Mouse (Mus musculus): ENCODE measurements around the gene Cyp2d40. TPM values are rescaled to one million over a fixed set of nuclear protein-coding genes. Genes with fewer than 3 reads are reported as not detected.
A peak's percentile ranks its signal among the peaks of the same experiment; 100 is the strongest.

The Cyp2d40 gene
- polyA plus RNA-seq (2015; fragmentation: Nextera tagmentation; extraction: Ambion mirVana), result not detected in 2 replicates

DNA sequence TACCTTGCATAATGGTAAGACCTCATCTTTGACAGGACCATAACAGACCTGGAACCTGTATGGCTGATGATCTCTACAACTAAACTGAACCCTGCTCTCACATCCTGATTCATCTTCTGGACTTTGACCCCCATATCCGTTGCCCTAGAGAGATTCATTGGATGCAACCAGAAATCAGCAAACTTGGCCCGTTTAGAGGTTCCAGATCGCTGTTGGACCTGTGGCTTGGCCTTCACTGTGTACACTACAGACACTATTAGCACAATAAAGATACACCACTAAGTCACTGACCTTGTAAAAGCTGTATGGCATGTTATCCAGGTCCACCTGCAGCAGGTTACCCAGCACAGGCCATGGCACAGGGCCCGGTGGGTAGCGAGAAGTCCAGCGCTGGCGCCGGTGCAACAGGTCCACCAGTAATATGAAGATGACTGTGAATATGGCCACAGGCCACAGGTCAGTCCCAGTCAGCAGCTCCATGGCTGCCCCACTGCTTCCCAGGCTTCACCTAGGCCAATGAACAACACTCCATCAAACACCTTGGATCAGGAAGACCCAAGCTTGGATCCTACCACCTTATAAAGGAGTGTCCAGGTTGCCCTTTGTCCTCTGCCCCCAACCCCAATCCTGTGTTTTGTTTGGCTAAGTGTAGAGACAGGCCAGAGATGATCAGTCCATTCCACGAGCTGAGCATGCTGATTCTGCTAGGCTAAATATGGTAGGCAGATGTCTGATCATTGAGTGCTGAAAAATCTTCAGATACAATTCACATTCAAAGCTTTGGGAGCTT is at the start of gene Cyp2d40:
Gene Cyp2d40, minus strand, starts transcription at position 553 of the 790 bp plus-strand sequence.
- Histone ChIP-seq H3K4me2 (ENCODE audit: low read length) (no peak within 1 kb of the TSS), H3K27ac (no peak within 1 kb of the TSS), H3K27me3 (ENCODE audit: insufficient read depth, low read length) (no peaks in the 10 kb centered on the region), H3K9me3 (replicated peaks; ENCODE audit: low read length) (no peaks in the 10 kb centered on the region), H3K4me3 (replicated peaks; ENCODE audit: low read depth, low read length) (no peak within 1 kb of the TSS), H3K4me1 (replicated peaks; ENCODE audit: insufficient read depth, low read length) (no peaks in the 10 kb centered on the region), H3K36me3 (ENCODE audit: insufficient read depth, low read length) (no peaks in the 10 kb centered on the region), H3K9ac (ENCODE audit: low read depth, low read length) (no peak within 1 kb of the TSS)
- WGBS, result 93% methylated on average over 9 of the region's 9 CpGs
- no peak for TF ChIP-seq CTCF (IDR thresholded peaks at IDR 0.05; ENCODE audit: low read depth)
- DNase-seq (ENCODE audit: low spot score), result no peak
- ATAC-seq (replicated peaks; ENCODE audit: low FRiP score, low read depth), result no peak

DNA sequence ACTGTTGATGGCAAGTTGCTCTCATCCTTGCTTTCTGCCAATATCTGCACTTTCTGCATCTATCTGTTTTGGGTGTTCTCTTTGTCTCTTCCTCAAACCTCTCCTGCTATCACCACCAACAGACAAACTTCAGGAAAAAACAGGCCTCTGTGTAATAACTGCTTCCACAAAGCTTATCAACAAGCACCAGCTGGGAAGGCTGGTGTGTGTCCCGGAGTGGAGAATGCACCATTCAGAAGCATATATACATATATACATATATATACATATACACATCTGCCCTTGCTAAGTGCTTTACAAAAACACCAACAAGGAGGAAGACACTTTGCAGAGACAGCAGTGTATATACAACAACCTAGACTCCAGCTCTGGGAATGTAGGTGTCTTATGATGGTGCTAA is 46.6 kb upstream of the Cyp2d40 start:
- Histone ChIP-seq H3K9ac (ENCODE audit: low read depth, low read length) (no peak overlapping the region), H3K27me3 (ENCODE audit: insufficient read depth, low read length) (no peaks in the 10 kb centered on the region), H3K36me3 (ENCODE audit: insufficient read depth, low read length) (peaks cover 7% of the 10 kb centered on the region; the same call in 1 of the 2 replicates), H3K27ac (no peak overlapping the region), H3K4me1 (replicated peaks; ENCODE audit: insufficient read depth, low read length) (no peaks in the 10 kb centered on the region), H3K4me3 (replicated peaks; ENCODE audit: low read depth, low read length) (no peak overlapping the region), H3K9me3 (replicated peaks; ENCODE audit: low read length) (no peaks in the 10 kb centered on the region), H3K4me2 (ENCODE audit: low read length) (no peak overlapping the region)
- no peak for TF ChIP-seq CTCF (IDR thresholded peaks at IDR 0.05; ENCODE audit: low read depth)
- 94% methylated on average over 1 of the region's 1 CpGs for WGBS
- DNase-seq (ENCODE audit: low spot score), result no peak
- no peak for ATAC-seq (replicated peaks; ENCODE audit: low FRiP score, low read depth)

DNA sequence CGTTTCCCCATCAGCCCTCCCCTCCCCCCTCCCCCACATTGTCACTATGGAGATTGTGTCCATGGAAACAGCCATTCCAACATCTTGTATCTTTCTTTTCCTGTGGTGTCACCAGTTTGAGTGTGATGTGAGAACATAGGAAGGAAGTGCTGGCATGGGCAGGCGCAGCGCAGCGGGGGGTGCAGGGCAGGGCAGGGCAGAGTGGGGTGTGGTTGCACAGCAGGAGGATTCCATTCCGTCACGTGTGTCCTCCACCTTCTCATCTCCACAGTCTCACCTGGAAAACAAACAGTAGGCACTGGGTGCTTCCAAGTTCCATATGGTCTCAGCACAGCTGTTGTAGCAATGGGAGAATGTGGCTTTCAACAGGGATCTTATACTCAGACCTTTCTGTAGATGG is 45.5 kb upstream of the Cyp2d40 start:
- no peak overlapping the region for H3K4me2 ChIP-seq (ENCODE audit: low read length)
- H3K9me3 ChIP-seq (replicated peaks; ENCODE audit: low read length), result no peaks in the 10 kb centered on the region
- DNase-seq (ENCODE audit: low spot score) (no peak), ATAC-seq (replicated peaks; ENCODE audit: low FRiP score, low read depth) (no peak)
- no peaks in the 10 kb centered on the region for H3K4me1 ChIP-seq (replicated peaks; ENCODE audit: insufficient read depth, low read length)
- H3K9ac ChIP-seq (ENCODE audit: low read depth, low read length), result no peak overlapping the region
- H3K27ac ChIP-seq, result no peak overlapping the region
- WGBS, result 69% methylated on average over 6 of the region's 6 CpGs
- no peak overlapping the region for H3K4me3 ChIP-seq (replicated peaks; ENCODE audit: low read depth, low read length)
- peaks cover 7% of the 10 kb centered on the region; the same call in 1 of the 2 replicates for H3K36me3 ChIP-seq (ENCODE audit: insufficient read depth, low read length)
- no peaks in the 10 kb centered on the region for H3K27me3 ChIP-seq (ENCODE audit: insufficient read depth, low read length)
- no peak for TF ChIP-seq CTCF (IDR thresholded peaks at IDR 0.05; ENCODE audit: low read depth)

DNA sequence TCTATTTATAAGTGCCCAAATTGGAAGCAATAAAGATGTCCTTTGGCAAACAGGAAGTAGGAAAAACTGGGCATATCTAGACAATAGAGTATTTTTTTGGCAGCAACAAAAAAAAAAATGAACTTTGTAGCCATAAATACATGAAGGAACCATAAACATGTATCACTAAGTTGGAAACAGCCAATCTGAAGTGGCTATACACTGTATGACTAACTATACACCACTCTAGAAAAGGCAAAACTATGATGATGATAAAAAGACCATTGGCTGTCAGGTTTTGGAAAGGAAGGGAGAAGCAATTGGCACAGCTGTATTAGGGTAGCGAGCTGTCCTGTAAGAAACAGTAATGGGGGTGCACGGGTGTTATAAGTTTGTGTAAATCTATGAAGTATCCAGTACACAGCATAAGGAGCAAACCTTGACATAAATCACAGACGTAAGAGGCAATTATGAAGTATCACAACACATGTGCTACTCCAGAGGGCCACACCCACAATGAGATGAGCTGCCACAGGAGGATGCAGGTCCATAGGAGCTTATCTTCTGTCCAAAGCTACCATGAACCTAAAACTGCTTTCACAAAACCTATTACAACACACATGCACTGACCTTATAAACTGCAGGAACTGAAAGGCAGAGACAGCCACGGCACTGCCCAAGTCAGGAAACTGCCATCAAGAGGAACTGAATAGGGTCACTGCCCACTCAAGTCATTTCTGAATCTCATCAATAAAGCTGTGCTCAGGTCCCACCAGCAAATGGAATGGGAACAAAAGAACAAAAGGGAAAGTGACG is 43.2 kb upstream of the Cyp2d40 start:
- no peak for TF ChIP-seq CTCF (IDR thresholded peaks at IDR 0.05; ENCODE audit: low read depth)
- no peak overlapping the region for H3K27ac ChIP-seq
- no peak overlapping the region for H3K9ac ChIP-seq (ENCODE audit: low read depth, low read length)
- no peak overlapping the region for H3K4me2 ChIP-seq (ENCODE audit: low read length)
- no peaks in the 10 kb centered on the region for H3K4me1 ChIP-seq (replicated peaks; ENCODE audit: insufficient read depth, low read length)
- no peaks in the 10 kb centered on the region for H3K9me3 ChIP-seq (replicated peaks; ENCODE audit: low read length)
- ATAC-seq (replicated peaks; ENCODE audit: low FRiP score, low read depth) (no peak), DNase-seq (ENCODE audit: low spot score) (no peak)
- H3K4me3 ChIP-seq (replicated peaks; ENCODE audit: low read depth, low read length), result no peak overlapping the region
- WGBS, result 61% methylated on average over 5 of the region's 5 CpGs
- no peaks in the 10 kb centered on the region for H3K27me3 ChIP-seq (ENCODE audit: insufficient read depth, low read length)
- peaks cover 4% of the 10 kb centered on the region; the same call in 1 of the 2 replicates for H3K36me3 ChIP-seq (ENCODE audit: insufficient read depth, low read length)

DNA sequence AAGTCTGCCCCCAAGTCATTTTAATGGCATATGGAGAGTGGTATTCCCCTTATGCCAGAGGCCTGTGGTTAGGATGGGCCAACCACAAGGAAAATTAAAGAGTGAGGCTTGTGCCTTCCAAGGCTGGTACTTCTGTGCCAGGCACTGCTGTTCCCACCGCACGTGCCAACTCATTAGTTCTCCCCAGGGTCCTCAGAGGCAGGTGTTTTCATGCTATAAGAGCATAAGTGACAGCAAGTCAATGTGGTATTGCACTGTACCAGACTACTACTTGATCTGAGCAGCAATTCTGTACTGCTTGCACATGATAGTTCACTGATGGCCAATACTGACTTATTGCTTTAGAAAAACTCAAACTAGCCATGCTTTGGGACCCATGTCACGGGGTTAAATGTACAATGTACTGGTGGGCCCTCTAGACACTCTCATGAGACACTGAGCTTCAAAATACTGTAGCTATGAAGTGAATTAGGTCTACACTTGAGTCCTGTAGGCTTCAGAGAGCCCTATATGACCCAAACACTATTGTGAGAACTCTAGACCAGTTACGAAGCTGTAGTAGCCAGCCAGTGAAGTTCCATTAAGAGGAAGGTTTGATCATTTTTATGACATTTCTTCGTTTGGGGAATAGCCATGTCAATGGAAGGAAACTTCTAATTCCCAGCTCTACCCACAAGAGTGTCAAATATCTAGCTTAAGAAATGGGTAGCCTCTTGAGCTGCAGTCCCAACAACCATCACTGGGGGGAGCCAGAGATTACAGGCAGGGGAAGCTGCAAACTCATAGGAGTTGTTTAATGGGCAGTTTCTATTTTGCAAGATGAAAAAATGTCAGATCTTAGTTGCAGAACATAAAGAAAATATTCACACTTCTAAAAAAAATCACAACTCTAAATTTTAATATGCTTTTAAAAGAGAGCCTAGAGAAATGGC is 41.0 kb upstream of the Cyp2d40 start:
- no peaks in the 10 kb centered on the region for H3K9me3 ChIP-seq (replicated peaks; ENCODE audit: low read length)
- no peak overlapping the region for H3K9ac ChIP-seq (ENCODE audit: low read depth, low read length)
- no peaks in the 10 kb centered on the region for H3K4me1 ChIP-seq (replicated peaks; ENCODE audit: insufficient read depth, low read length)
- H3K27ac ChIP-seq, result no peak overlapping the region
- peak; percentile 80 for DNase-seq (ENCODE audit: low spot score)
- no peak for ATAC-seq (replicated peaks; ENCODE audit: low FRiP score, low read depth)
- peak; percentile 93 for TF ChIP-seq CTCF (IDR thresholded peaks at IDR 0.05; ENCODE audit: low read depth)
- no peaks in the 10 kb centered on the region for H3K27me3 ChIP-seq (ENCODE audit: insufficient read depth, low read length)
- no peaks in the 10 kb centered on the region for H3K36me3 ChIP-seq (ENCODE audit: insufficient read depth, low read length)
- H3K4me2 ChIP-seq (ENCODE audit: low read length), result no peak overlapping the region
- no peak overlapping the region for H3K4me3 ChIP-seq (replicated peaks; ENCODE audit: low read depth, low read length)
- 73% methylated on average over 5 of the region's 5 CpGs for WGBS
